Mouse (Mus musculus) liver, embryonic 14.5 days (tissue): ENCODE measurements at regions not wholly inside any gene's neighbourhood (a gene's known extent, or its start where the extent isn't known, plus 50 kb on each side); places are given as distances from the start of the nearest gene placed in this dataset.

Experiments used
- ATAC-seq: fragments of 200-750 bp; cut with Nextera tagmentation; 2 replicates; pipeline ENCODE4 v1.8.0; 2017; ENCODE audit warnings: moderate number of reproducible peaks, mild to moderate bottlenecking, moderate library complexity; ENCODE audit not compliant: insufficient read depth
- DNase-seq, 3 experiments: peaks; one replicate each; pipeline ENCODE4 v3.0.0-alpha.2; 2012 to 2013; ENCODE audit warnings: low read depth in 3 of 3, low spot score in 3 of 3
- H3K27ac ChIP-seq: fragments of 300-500 bp; sonication (generic); 2 replicates; pipeline ENCODE4 v1.5.1; 2014; ENCODE audit warnings: moderate library complexity, mild to moderate bottlenecking, control low read depth, inconsistent platforms
- H3K27me3 ChIP-seq: fragments of 300-500 bp; sonication (generic); 2 replicates; pipeline ENCODE4 v1.6.1; 2014; ENCODE audit warnings: mild to moderate bottlenecking, low read length, moderate library complexity; ENCODE audit not compliant: control insufficient read depth, insufficient read depth
- H3K36me3 ChIP-seq: fragments of 300-500 bp; sonication (generic); replicated peaks from 2 replicates; pipeline ENCODE4 v1.6.1; 2014; ENCODE audit warnings: low read depth; ENCODE audit not compliant: control insufficient read depth, insufficient read depth
- H3K4me1 ChIP-seq, 2 experiments: fragments of 200-500 bp in 1 of 2; fragments of 300-500 bp in 1 of 2; sonication (generic) in 1 of 2; replicated peaks; 2 replicates each; pipeline ENCODE4 v1.6.1; 2012 to 2014; ENCODE audit warnings: antibody characterized with exemption in 1 of 2, inconsistent platforms in 1 of 2, low read length in 1 of 2; ENCODE audit not compliant: control insufficient read depth in 2 of 2, insufficient read depth in 2 of 2
- H3K4me2 ChIP-seq: fragments of 300-500 bp; sonication (generic); 2 replicates; pipeline ENCODE4 v1.6.1; 2014; ENCODE audit warnings: low read depth, mild to moderate bottlenecking, control low read depth, moderate library complexity
- H3K4me3 ChIP-seq, 2 experiments: fragments of 200-500 bp in 1 of 2; fragments of 300-500 bp in 1 of 2; sonication (generic) in 1 of 2; 2 replicates each; pipeline ENCODE4 v1.5.1; 2012 to 2014; ENCODE audit warnings: low read depth in 2 of 2, low read length in 2 of 2, mild to moderate bottlenecking in 2 of 2, control low read depth in 1 of 2, inconsistent platforms in 1 of 2, moderate library complexity in 1 of 2; ENCODE audit not compliant: insufficient read depth in 1 of 2
- H3K9ac ChIP-seq: fragments of 300-500 bp; sonication (generic); replicated peaks from 2 replicates; pipeline ENCODE4 v1.6.1; 2014; ENCODE audit warnings: mild to moderate bottlenecking, control low read depth, moderate library complexity
- H3K9me3 ChIP-seq: fragments of 300-500 bp; sonication (generic); 2 replicates; pipeline ENCODE4 v1.6.1; 2016; ENCODE audit warnings: low read length, mixed read lengths; ENCODE audit not compliant: control insufficient read depth
- CTCF ChIP-seq: IDR thresholded peaks from 2 replicates; pipeline ENCODE4 v1.5.1; 2016; ENCODE audit warnings: antibody characterized with exemption, low read depth, control low read depth
- EP300 ChIP-seq: IDR thresholded peaks from 2 replicates; pipeline ENCODE4 v1.6.1; 2016; ENCODE audit warnings: antibody characterized with exemption, low read depth
- WGBS: fragments of 180-500 bp; shearing (Covaris S2); extraction: QIAGEN DNeasy Blood & Tissue Kit; methylation state at CpG from one replicate; pipeline ENCODE4 v1.1.7; 2014; ENCODE audit not compliant: insufficient replicate concordance; 5-methylcytosine and 5-hydroxymethylcytosine counted together

- no peak overlapping the region for H3K9ac ChIP-seq
- H3K4me2 ChIP-seq: no peak overlapping the region
- 48% methylated on average over 1 of the region's 1 CpGs for WGBS
- no peak overlapping the region for H3K4me3 ChIP-seq
- no peaks in the 10 kb centered on the region for H3K9me3 ChIP-seq
- DNase-seq (no peak), ATAC-seq (no peak)
- TF ChIP-seq CTCF (no peak), EP300 (no peak)
- no peak overlapping the region for H3K27ac ChIP-seq
- no peaks in the 10 kb centered on the region for H3K4me1 ChIP-seq
- no peaks in the 10 kb centered on the region for H3K36me3 ChIP-seq
- H3K27me3 ChIP-seq: no peaks in the 10 kb centered on the region
These were observed 413.0 kb upstream of the 4930452B06Rik start for GRCm38 (mm10) chr14:9079014-9079413.

DNA sequence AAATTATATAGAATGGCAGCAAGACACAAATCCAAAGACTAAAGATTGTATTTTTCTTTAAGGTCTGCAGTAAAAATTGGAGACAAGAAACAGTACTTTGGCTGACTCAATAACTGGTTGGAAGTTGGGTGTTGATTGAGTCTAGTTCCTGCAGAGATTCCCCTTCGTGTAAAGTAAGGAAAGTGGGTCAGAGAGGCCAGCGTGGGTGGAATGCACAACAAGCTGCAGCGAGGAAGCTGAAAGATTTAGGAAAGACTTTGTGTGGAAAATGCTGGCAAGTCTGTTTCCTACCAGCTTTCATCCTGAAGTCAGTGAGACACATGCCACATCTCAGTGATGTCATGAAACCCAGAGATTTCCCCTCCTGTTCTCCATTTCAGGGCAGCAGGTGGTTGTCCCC is 405.1 kb upstream of the 4930452B06Rik start:
- TF ChIP-seq EP300 (no peak), CTCF (no peak)
- Histone ChIP-seq H3K27me3 (no peaks in the 10 kb centered on the region), H3K9ac (no peak overlapping the region), H3K4me2 (no peak overlapping the region), H3K27ac (no peak overlapping the region), H3K4me3 (no peak overlapping the region), H3K4me1 (no peaks in the 10 kb centered on the region), H3K36me3 (no peaks in the 10 kb centered on the region), H3K9me3 (no peaks in the 10 kb centered on the region)
- DNase-seq (no peak), ATAC-seq (no peak)
- WGBS: 47% methylated on average over 3 of the region's 3 CpGs

DNA sequence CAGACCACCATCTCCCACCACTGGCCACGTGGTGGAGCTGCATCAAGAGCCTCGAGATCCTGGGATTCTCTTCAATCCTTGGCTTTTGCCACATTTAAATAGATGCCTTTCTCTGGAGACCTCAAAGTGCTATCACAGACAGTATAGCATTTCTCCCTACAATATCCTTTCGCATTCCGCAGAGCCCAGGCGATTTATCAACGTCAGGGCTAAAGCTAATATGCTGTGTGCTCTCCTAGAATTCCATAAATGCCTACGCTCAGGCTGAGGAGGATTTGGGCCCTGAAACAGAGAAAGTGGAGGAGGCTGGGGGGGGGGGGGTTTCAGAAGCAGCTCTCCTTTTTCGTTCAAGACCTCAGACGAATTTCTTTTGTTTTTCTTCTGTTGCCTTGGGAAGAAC is 394.0 kb upstream of the 4930452B06Rik start:
- Histone ChIP-seq H3K4me3 (no peak overlapping the region), H3K4me1 (no peaks in the 10 kb centered on the region), H3K9me3 (no peaks in the 10 kb centered on the region), H3K27me3 (no peaks in the 10 kb centered on the region), H3K36me3 (no peaks in the 10 kb centered on the region), H3K9ac (no peak overlapping the region), H3K27ac (no peak overlapping the region), H3K4me2 (no peak overlapping the region)
- TF ChIP-seq CTCF (no peak), EP300 (no peak)
- ATAC-seq: no peak
- 47% methylated on average over 9 of the region's 9 CpGs for WGBS
- DNase-seq: no peak

GRCm38 (mm10) chr14:9028811-9029210 is 362.8 kb upstream of the 4930452B06Rik start:
- H3K9ac ChIP-seq: no peak overlapping the region
- no peak overlapping the region for H3K4me2 ChIP-seq
- DNase-seq: no peak
- H3K4me1 ChIP-seq: no peaks in the 10 kb centered on the region
- H3K36me3 ChIP-seq: no peaks in the 10 kb centered on the region
- WGBS: 55% methylated on average over 6 of the region's 6 CpGs
- no peak for ATAC-seq
- no peaks in the 10 kb centered on the region for H3K9me3 ChIP-seq
- no peak overlapping the region for H3K27ac ChIP-seq
- H3K4me3 ChIP-seq: no peak overlapping the region
- no peaks in the 10 kb centered on the region for H3K27me3 ChIP-seq
- no peak for TF ChIP-seq CTCF

DNA sequence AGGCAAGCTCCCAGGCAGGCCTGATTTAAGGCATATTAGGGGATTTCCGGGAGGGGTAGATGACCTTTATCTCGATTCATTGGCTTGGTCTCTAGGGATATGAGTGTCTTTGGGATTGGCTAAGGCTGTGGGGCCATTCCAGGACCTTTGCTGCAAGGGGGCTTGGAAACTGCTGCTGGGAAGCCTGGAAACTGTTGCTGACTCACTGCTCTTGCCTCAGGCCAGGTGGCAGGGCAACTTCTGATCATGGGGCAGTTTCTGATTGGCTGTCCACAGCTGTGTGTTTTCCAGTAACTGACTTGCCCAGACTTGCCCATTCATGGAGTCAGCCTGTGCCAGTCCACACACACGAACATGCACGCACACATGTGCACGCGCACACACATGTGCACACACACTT is 349.8 kb upstream of the 4930452B06Rik start:
- Histone ChIP-seq H3K36me3 (no peaks in the 10 kb centered on the region), H3K4me3 (no peak overlapping the region), H3K4me2 (no peak overlapping the region), H3K27me3 (no peaks in the 10 kb centered on the region), H3K4me1 (no peaks in the 10 kb centered on the region), H3K9me3 (no peaks in the 10 kb centered on the region), H3K9ac (no peak overlapping the region), H3K27ac (no peak overlapping the region)
- DNase-seq (no peak), ATAC-seq (no peak)
- TF ChIP-seq EP300: no peak
- TF ChIP-seq CTCF: no peak
- WGBS: 71% methylated on average over 6 of the region's 6 CpGs

- Histone ChIP-seq H3K9ac (no peak overlapping the region), H3K27ac (no peak overlapping the region), H3K9me3 (no peaks in the 10 kb centered on the region), H3K4me1 (no peaks in the 10 kb centered on the region), H3K4me3 (no peak overlapping the region), H3K4me2 (no peak overlapping the region), H3K36me3 (no peaks in the 10 kb centered on the region), H3K27me3 (no peaks in the 10 kb centered on the region)
- DNase-seq (no peak), ATAC-seq (no peak)
- TF ChIP-seq CTCF (no peak), EP300 (no peak)
- WGBS: 62% methylated on average over 2 of the region's 2 CpGs
These were observed 337.0 kb upstream of the 4930452B06Rik start for GRCm38 (mm10) chr14:9003034-9003433.
